Mouse (Mus musculus) heart, postnatal 0 days (tissue): Measurements from ENCODE around the gene Tfb1m.

Experiments
- CTCF ChIP-seq: IDR thresholded peaks from 2 replicates; pipeline ENCODE4 v1.5.1; 2016; ENCODE audit warnings: antibody characterized with exemption, control low read depth, low read depth
- EP300 ChIP-seq: IDR thresholded peaks from 2 replicates; pipeline ENCODE4 v1.6.1; 2016; ENCODE audit warnings: antibody characterized with exemption, low read depth

GRCm38 (mm10) chr17:3597130-3597529, 39.5 kb upstream of the Tfb1m start:
- TF ChIP-seq CTCF (no peak), EP300 (no peak)
